Mouse (Mus musculus): ENCODE results near the gene Lsamp.

DNA sequence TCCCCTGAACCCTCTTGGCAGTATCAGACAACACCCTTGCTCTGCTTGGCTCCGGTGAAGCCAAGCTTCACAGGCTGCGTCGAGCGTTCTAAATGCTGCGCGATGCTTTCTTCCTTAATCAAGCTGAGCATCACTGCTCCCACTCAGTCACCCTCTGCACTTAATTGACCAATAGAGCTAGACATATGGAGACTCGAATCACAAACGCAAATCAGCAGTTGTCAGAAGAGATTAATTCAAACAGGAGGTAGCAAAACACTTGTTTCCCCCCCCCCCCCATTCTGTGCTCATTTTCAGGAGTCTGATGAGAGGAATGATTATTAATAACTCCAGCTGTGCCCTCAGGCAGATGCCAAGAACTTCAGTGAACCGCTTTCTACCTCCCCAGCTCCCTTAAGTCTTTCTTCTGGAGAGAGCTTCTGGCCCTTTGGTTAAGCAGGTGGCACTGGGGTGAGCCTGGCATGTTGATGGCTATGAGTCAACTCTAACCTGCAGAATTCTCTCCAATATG lies 583.3 kb downstream of the Lsamp start:
- TF ChIP-seq CTCF (IDR thresholded peaks at IDR 0.05) (no peak), POLR2A (IDR thresholded peaks at IDR 0.05; ENCODE audit: insufficient read depth, low read depth, low read length) (no peak), EP300 (IDR thresholded peaks at IDR 0.05; ENCODE audit: insufficient read depth, low read depth, low read length) (no peak)
